Mouse (Mus musculus) embryonic facial prominence, embryonic 11.5 days (tissue): ENCODE measurements around the gene Shisa2. TPM values are rescaled to one million over a fixed set of nuclear protein-coding genes. Genes with fewer than 3 reads are reported as not detected.

Experiments
- ATAC-seq: fragments of 200-750 bp; cut with Nextera tagmentation; replicated peaks from 2 replicates; pipeline ENCODE4 v1.8.0; 2017; ENCODE audit warnings: low read depth; ENCODE audit not compliant: insufficient number of reproducible peaks, low FRiP score, low TSS enrichment
- DNase-seq: peaks from one replicate; pipeline ENCODE4 v3.0.0-alpha.2; 2015; ENCODE audit warnings: low spot score
- H3K27ac ChIP-seq: fragments of 300-500 bp; sonication (generic); replicated peaks from 2 replicates; pipeline ENCODE4 v1.5.1; 2014; ENCODE audit warnings: mild to moderate bottlenecking, low read depth, low read length, control low read depth
- H3K27me3 ChIP-seq: fragments of 300-500 bp; sonication (generic); 2 replicates; pipeline ENCODE4 v1.6.1; 2014; ENCODE audit warnings: mild to moderate bottlenecking, low read length, moderate library complexity, mixed read lengths; ENCODE audit not compliant: control insufficient read depth, insufficient read depth
- H3K36me3 ChIP-seq: fragments of 300-500 bp; sonication (generic); replicated peaks from 2 replicates; pipeline ENCODE4 v1.6.1; 2014; ENCODE audit warnings: low read depth, mild to moderate bottlenecking, low read length, moderate library complexity, mixed read lengths; ENCODE audit not compliant: control insufficient read depth, insufficient read depth
- H3K4me1 ChIP-seq: fragments of 300-500 bp; sonication (generic); 2 replicates; pipeline ENCODE4 v1.6.1; 2014; ENCODE audit warnings: low read length, mixed read lengths; ENCODE audit not compliant: control insufficient read depth, insufficient read depth
- H3K4me2 ChIP-seq: fragments of 300-500 bp; sonication (generic); 2 replicates; pipeline ENCODE4 v1.6.1; 2014; ENCODE audit warnings: low read depth, mild to moderate bottlenecking, control low read depth, low read length, moderate library complexity
- H3K4me3 ChIP-seq: fragments of 300-500 bp; sonication (generic); 2 replicates; pipeline ENCODE4 v1.5.1; 2014; ENCODE audit warnings: low read depth, low read length, control low read depth
- H3K9ac ChIP-seq: fragments of 300-500 bp; sonication (generic); replicated peaks from 2 replicates; pipeline ENCODE4 v1.6.1; 2014; ENCODE audit warnings: mild to moderate bottlenecking, control low read depth, low read length
- H3K9me3 ChIP-seq: fragments of 300-500 bp; sonication (generic); replicated peaks from 2 replicates; pipeline ENCODE4 v1.6.1; 2016; ENCODE audit warnings: mild to moderate bottlenecking, low read length, inconsistent platforms, mixed read lengths; ENCODE audit not compliant: control insufficient read depth
- WGBS: fragments of 180-500 bp; shearing (Covaris S2); extraction: QIAGEN DNeasy Blood & Tissue Kit; methylation state at CpG from one replicate; pipeline ENCODE4 v1.1.7; 2014; 5-methylcytosine and 5-hydroxymethylcytosine counted together
- polyA plus RNA-seq: library from polyadenylated mRNA; unstranded; fragments of >200 nt; fragmentation: Nextera tagmentation; extraction: Ambion mirVana; gene quantifications from 2 replicates; pipeline ENCODE4 v1.2.1, GENCODE M21; 2014

Gene Shisa2
- polyA plus RNA-seq, 1 experiment from 2014 or later: 35.4 TPM

GRCm38 (mm10) chr14:59633988-59634387 lies 8.9 kb downstream of the Shisa2 start:
- 73% methylated on average over 9 of the region's 9 CpGs for WGBS
- no peak for ATAC-seq

DNA sequence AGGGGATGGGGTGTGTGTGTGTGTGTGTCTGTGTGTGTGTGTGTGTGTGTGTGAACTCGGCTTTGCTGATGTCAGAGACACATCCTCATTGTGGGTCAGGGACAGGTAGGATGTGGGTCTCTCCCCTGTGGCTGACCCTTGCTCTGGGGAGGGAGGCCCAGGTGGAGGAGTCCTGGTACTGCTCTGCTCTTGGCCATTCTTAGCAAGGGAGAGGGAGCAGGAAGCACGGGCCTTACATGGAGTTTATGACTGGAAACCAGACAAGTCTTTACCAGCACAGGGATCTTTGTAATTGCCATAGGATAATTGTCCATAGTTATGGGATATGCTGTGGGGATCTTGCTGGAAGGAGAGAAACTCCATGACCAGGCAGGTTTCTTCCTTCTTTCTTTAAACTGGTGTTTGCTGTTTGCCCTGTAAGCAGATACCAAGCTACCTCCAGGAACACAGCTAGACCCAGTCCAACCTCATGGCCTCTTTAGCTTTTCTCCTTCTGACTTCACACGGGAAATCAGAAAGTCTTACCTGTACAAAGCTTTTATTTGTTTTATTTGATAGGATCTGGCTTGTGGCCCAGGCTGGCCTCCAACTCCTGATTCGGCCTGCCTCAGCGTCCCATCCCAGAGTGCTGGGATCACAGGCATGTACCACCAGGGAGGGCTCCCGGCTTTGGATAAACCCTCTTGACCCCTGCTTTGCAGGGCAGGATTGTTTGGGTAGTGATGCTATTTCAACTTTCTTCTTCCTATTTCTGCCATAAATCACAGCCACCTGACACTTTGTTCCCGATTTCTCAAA lies 14.0 kb downstream of the Shisa2 start:
- ATAC-seq (no peak), DNase-seq (no peak)
- H3K36me3 ChIP-seq: no peaks in the 10 kb centered on the region
- 43% methylated on average over 7 of the region's 7 CpGs for WGBS
- no peaks in the 10 kb centered on the region for H3K27me3 ChIP-seq
- H3K9me3 ChIP-seq: no peaks in the 10 kb centered on the region
- H3K4me1 ChIP-seq: no peaks in the 10 kb centered on the region; the same call in 1 of the 2 replicates
- H3K4me2 ChIP-seq: no peak overlapping the region
- no peak overlapping the region for H3K27ac ChIP-seq
- H3K4me3 ChIP-seq: no peak overlapping the region
- H3K9ac ChIP-seq: no peak overlapping the region

More at GRCm38 (mm10) chr14:59633988-59634387, 8.9 kb downstream of the Shisa2 start:
- Histone ChIP-seq H3K27ac (no peak overlapping the region), H3K4me2 (no peak overlapping the region), H3K4me3 (no peak overlapping the region), H3K9me3 (no peaks in the 10 kb centered on the region), H3K9ac (no peak overlapping the region), H3K4me1 (no peaks in the 10 kb centered on the region; the same call in 1 of the 2 replicates), H3K36me3 (no peaks in the 10 kb centered on the region; the same call in 1 of the 2 replicates), H3K27me3 (no peaks in the 10 kb centered on the region)
- DNase-seq: no peak

DNA sequence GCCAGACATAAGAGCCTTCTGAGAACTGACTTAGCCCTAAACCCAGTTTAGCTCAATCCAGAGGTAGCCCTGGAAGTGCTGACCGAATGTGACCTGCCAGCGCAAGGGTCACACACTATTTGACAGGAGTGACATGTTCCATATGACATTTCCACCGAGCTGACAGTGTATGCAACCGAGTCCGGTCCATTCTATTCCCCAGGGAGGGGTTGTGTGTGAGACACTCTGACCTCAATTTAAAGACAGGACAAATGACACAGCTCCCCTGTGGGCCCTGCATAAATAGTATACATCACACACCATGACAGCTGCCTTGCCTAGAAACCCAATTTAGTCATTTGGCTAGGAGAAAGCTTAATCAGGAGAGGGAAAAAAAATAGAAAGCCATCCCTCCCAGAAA lies 16.7 kb downstream of the Shisa2 start:
- Histone ChIP-seq H3K9ac (no peak overlapping the region), H3K4me1 (no peaks in the 10 kb centered on the region; the same call in 1 of the 2 replicates), H3K27ac (no peak overlapping the region), H3K27me3 (no peaks in the 10 kb centered on the region), H3K4me2 (no peak overlapping the region), H3K9me3 (no peaks in the 10 kb centered on the region), H3K4me3 (no peak overlapping the region), H3K36me3 (no peaks in the 10 kb centered on the region)
- ATAC-seq: 0 out of 2 replicates have a peak, but pooled peaks have one; percentile 49
- WGBS: 21% methylated on average over 5 of the region's 5 CpGs
- no peak for DNase-seq

DNA sequence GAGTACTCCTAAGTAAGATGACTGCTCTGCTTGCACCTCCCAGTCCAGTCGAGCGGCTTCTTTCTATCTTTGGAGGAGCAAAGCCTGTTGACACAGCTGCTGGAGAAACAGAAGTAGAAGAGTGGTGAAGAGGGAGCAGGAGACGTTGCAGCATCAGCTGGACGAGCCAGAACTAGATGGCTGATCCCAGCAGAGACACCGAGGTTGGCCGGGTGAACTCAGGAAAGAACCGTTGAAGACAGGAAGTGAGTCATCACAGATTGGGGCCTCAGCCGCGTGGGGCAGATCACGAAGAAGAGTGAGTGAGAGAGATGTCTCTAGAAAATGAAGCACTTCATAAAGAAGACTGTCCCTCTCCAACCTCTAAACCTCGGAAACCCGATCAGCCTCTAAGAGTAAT lies 18.5 kb downstream of the Shisa2 start:
- Histone ChIP-seq H3K4me3 (no peak overlapping the region), H3K36me3 (no peaks in the 10 kb centered on the region), H3K27ac (no peak overlapping the region), H3K9ac (no peak overlapping the region), H3K9me3 (no peaks in the 10 kb centered on the region), H3K4me2 (no peak overlapping the region), H3K27me3 (no peaks in the 10 kb centered on the region), H3K4me1 (no peaks in the 10 kb centered on the region; the same call in 1 of the 2 replicates)
- ATAC-seq: no peak
- no peak for DNase-seq
- 47% methylated on average over 12 of the region's 12 CpGs for WGBS

- ATAC-seq: no peak
- Histone ChIP-seq H3K27ac (no peak overlapping the region), H3K27me3 (no peaks in the 10 kb centered on the region), H3K36me3 (no peaks in the 10 kb centered on the region), H3K4me1 (no peaks in the 10 kb centered on the region; the same call in 1 of the 2 replicates), H3K4me3 (no peak overlapping the region), H3K4me2 (no peak overlapping the region), H3K9me3 (no peaks in the 10 kb centered on the region), H3K9ac (no peak overlapping the region)
- WGBS: 83% methylated on average over 1 of the region's 1 CpGs
- no peak for DNase-seq
Measured at GRCm38 (mm10) chr14:59644166-59644565, 19.1 kb downstream of the Shisa2 start.

DNA sequence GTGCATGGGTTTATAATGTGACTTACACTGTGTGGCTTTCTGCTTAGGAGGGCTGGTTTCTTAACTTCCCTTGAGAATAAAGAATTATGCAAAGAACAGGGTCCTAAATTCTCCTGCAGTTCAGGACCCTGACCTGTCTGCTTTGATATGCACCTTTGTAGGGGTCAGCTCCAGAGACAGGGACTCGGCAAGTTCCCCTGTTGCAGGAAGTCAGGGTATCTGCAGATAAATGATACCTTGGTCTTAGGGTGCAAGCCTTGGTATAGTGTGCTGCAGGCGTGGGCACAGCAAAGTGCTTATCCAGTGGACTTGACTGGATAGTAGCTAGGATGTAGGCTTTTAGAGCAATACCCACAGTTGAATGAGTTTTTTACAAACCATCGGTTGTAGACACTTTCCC lies 19.8 kb downstream of the Shisa2 start:
- H3K27me3 ChIP-seq: no peaks in the 10 kb centered on the region
- 62% methylated on average over 3 of the region's 3 CpGs for WGBS
- H3K4me3 ChIP-seq: no peak overlapping the region
- no peak for DNase-seq
- no peaks in the 10 kb centered on the region for H3K9me3 ChIP-seq
- H3K4me1 ChIP-seq: no peaks in the 10 kb centered on the region; the same call in 1 of the 2 replicates
- no peak overlapping the region for H3K9ac ChIP-seq
- H3K36me3 ChIP-seq: no peaks in the 10 kb centered on the region
- ATAC-seq: no peak
- no peak overlapping the region for H3K27ac ChIP-seq
- H3K4me2 ChIP-seq: no peak overlapping the region

DNA sequence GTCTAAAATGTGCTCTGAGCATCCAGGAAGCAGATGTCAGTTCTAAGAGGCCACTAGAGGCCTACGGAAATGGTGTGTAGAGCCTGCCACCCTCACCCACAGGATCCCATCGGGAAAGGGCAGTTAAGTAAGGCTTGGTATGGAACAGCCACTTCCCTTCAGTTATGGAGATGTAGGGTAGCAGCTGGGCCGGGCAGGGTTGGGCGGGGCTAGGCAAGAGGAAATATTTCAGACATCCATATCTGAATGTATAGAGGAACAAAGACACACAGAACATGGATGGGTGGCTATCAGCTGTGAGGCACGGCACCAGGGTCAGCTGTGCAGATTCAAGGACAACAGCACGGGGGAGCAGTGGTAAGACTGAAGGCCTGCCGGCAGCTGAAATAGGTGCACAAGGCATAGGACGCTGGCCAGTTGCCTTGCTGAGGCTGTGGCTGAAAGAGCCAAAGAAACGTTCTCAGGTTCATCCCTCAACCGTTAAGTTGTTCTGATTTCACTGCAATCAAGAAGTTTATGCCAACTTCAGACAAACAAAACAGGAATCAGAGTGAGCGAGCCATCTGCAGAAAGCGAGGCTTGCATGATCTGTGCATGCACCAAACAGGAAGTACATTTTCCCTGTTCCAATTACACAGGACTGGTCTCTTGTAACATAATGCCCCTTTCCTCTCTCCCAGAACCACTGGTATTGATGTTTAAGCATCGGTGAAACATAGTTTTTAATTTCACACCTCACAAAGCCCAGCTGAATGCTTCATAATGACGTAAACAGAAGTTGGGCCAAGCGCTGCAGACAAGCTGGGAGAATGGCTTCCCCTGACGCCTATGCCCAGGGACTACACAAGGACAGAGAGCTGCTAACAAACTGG lies 22.0 kb downstream of the Shisa2 start:
- Histone ChIP-seq H3K4me2 (no peak overlapping the region), H3K27ac (no peak overlapping the region), H3K4me3 (no peak overlapping the region), H3K9me3 (no peaks in the 10 kb centered on the region), H3K4me1 (no peaks in the 10 kb centered on the region; the same call in 1 of the 2 replicates), H3K36me3 (no peaks in the 10 kb centered on the region), H3K27me3 (no peaks in the 10 kb centered on the region), H3K9ac (no peak overlapping the region)
- 56% methylated on average over 16 of the region's 16 CpGs for WGBS
- DNase-seq (no peak), ATAC-seq (no peak)
